Mouse (Mus musculus) hindbrain, embryonic 15.5 days (tissue): ENCODE measurements around the gene Crtam. TPM values are rescaled to one million over a fixed set of nuclear protein-coding genes. Genes with fewer than 3 reads are reported as not detected.
A peak's percentile ranks its signal among the peaks of the same experiment; 100 is the strongest.

ENCODE experiments used
- ATAC-seq: fragments of 200-750 bp; cut with Nextera tagmentation; 2 replicates; pipeline ENCODE4 v1.8.0; 2017; ENCODE audit warnings: low read depth, moderate number of reproducible peaks, moderate TSS enrichment; ENCODE audit not compliant: low FRiP score
- H3K27ac ChIP-seq: fragments of 300-500 bp; sonication (generic); replicated peaks from 2 replicates; pipeline ENCODE4 v1.5.1; 2015; ENCODE audit warnings: mild to moderate bottlenecking, inconsistent platforms
- H3K27me3 ChIP-seq: fragments of 300-500 bp; sonication (generic); 2 replicates; pipeline ENCODE4 v1.6.1; 2015; ENCODE audit warnings: control low read depth, inconsistent platforms
- H3K36me3 ChIP-seq: fragments of 300-500 bp; sonication (generic); 2 replicates; pipeline ENCODE4 v1.6.1; 2015; ENCODE audit warnings: control low read depth, inconsistent platforms
- H3K4me1 ChIP-seq: fragments of 300-500 bp; sonication (generic); replicated peaks from 2 replicates; pipeline ENCODE4 v1.6.1; 2015; ENCODE audit warnings: control low read depth, inconsistent platforms
- H3K4me2 ChIP-seq: fragments of 300-500 bp; sonication (generic); 2 replicates; pipeline ENCODE4 v1.6.1; 2015; ENCODE audit warnings: moderate library complexity, mild to moderate bottlenecking, inconsistent platforms
- H3K4me3 ChIP-seq: fragments of 300-500 bp; sonication (generic); 2 replicates; pipeline ENCODE4 v1.5.1; 2015; ENCODE audit warnings: mild to moderate bottlenecking, inconsistent platforms
- H3K9ac ChIP-seq: fragments of 300-500 bp; sonication (generic); 2 replicates; pipeline ENCODE4 v1.6.1; 2015; ENCODE audit warnings: inconsistent platforms
- H3K9me3 ChIP-seq: fragments of 300-500 bp; sonication (generic); 2 replicates; pipeline ENCODE4 v1.6.1; 2016; ENCODE audit warnings: control low read depth, inconsistent platforms
- WGBS: fragments of 180-500 bp; shearing (Covaris S2); methylation state at CpG from one replicate; pipeline ENCODE4 v1.1.7; 2015; 5-methylcytosine and 5-hydroxymethylcytosine counted together
- polyA plus RNA-seq: library from polyadenylated mRNA; unstranded; fragments of >200 nt; fragmentation: Nextera tagmentation; extraction: Ambion mirVana; gene quantifications from 2 replicates; pipeline ENCODE4 v1.2.1, GENCODE M21; 2015

The Crtam gene
- polyA plus RNA-seq, 1 experiment from 2014 or later, result 0.27 TPM

- Histone ChIP-seq H3K9me3 (no peaks in the 10 kb centered on the region), H3K4me1 (peaks cover 11% of the 10 kb centered on the region; the same call in 1 of the 2 replicates), H3K4me3 (no peak overlapping the region), H3K27ac (no peak overlapping the region), H3K36me3 (no peaks in the 10 kb centered on the region), H3K27me3 (no peaks in the 10 kb centered on the region), H3K4me2 (no peak overlapping the region), H3K9ac (no peak overlapping the region)
- no peak for ATAC-seq
- WGBS, result 89% methylated on average over 5 of the region's 5 CpGs
Observed at GRCm38 (mm10) chr9:40994075-40994474, 10.4 kb downstream of the Crtam start.

GRCm38 (mm10) chr9:40991511-40991910, 12.9 kb downstream of the Crtam start:
- no peak overlapping the region for H3K9ac ChIP-seq
- ATAC-seq, result no peak
- no peak overlapping the region for H3K27ac ChIP-seq
- 66% methylated on average over 6 of the region's 6 CpGs for WGBS
- H3K27me3 ChIP-seq, result no peaks in the 10 kb centered on the region
- no peaks in the 10 kb centered on the region for H3K9me3 ChIP-seq
- H3K4me1 ChIP-seq, result peaks cover 11% of the 10 kb centered on the region; the same call in 1 of the 2 replicates
- H3K4me2 ChIP-seq, result no peak overlapping the region
- no peak overlapping the region for H3K4me3 ChIP-seq
- H3K36me3 ChIP-seq, result no peaks in the 10 kb centered on the region

GRCm38 (mm10) chr9:40989940-40990588, 14.4 kb downstream of the Crtam start:
- H3K9ac ChIP-seq, result no peak overlapping the region
- H3K9me3 ChIP-seq, result no peaks in the 10 kb centered on the region
- peaks cover 11% of the 10 kb centered on the region; the same call in 1 of the 2 replicates for H3K4me1 ChIP-seq
- no peaks in the 10 kb centered on the region for H3K27me3 ChIP-seq
- WGBS, result 30% methylated on average over 4 of the region's 4 CpGs
- peak; percentile 74 for ATAC-seq
- no peaks in the 10 kb centered on the region for H3K36me3 ChIP-seq
- H3K4me2 ChIP-seq, result no peak overlapping the region
- no peak overlapping the region for H3K4me3 ChIP-seq
- H3K27ac ChIP-seq, result peak overlapping the region; percentile 42; the same call in 1 of the 2 replicates

GRCm38 (mm10) chr9:40984313-40984712, 20.1 kb downstream of the Crtam start:
- 73% methylated on average over 3 of the region's 3 CpGs for WGBS
- Histone ChIP-seq H3K27ac (no peak overlapping the region), H3K27me3 (no peaks in the 10 kb centered on the region), H3K9me3 (no peaks in the 10 kb centered on the region), H3K4me2 (no peak overlapping the region), H3K36me3 (no peaks in the 10 kb centered on the region), H3K4me1 (no peaks in the 10 kb centered on the region), H3K9ac (no peak overlapping the region), H3K4me3 (no peak overlapping the region)
- no peak for ATAC-seq

GRCm38 (mm10) chr9:40983758-40984157, 20.7 kb downstream of the Crtam start:
- Histone ChIP-seq H3K4me1 (no peaks in the 10 kb centered on the region), H3K9me3 (no peaks in the 10 kb centered on the region), H3K4me3 (no peak overlapping the region), H3K27me3 (no peaks in the 10 kb centered on the region), H3K36me3 (no peaks in the 10 kb centered on the region), H3K27ac (no peak overlapping the region), H3K9ac (no peak overlapping the region), H3K4me2 (no peak overlapping the region)
- no peak for ATAC-seq
- WGBS, result 87% methylated on average over 3 of the region's 3 CpGs

- Histone ChIP-seq H3K4me3 (no peak overlapping the region), H3K27ac (no peak overlapping the region), H3K9me3 (no peaks in the 10 kb centered on the region), H3K9ac (no peak overlapping the region), H3K36me3 (no peaks in the 10 kb centered on the region), H3K27me3 (no peaks in the 10 kb centered on the region), H3K4me1 (no peaks in the 10 kb centered on the region), H3K4me2 (no peak overlapping the region)
- no peak for ATAC-seq
- 35% methylated on average over 6 of the region's 6 CpGs for WGBS
Observed at GRCm38 (mm10) chr9:40982480-40982879, 21.9 kb downstream of the Crtam start.

- Histone ChIP-seq H3K9me3 (no peaks in the 10 kb centered on the region), H3K36me3 (no peaks in the 10 kb centered on the region), H3K9ac (no peak overlapping the region), H3K4me3 (no peak overlapping the region), H3K4me1 (no peaks in the 10 kb centered on the region), H3K27ac (no peak overlapping the region), H3K27me3 (no peaks in the 10 kb centered on the region), H3K4me2 (no peak overlapping the region)
- WGBS, result 80% methylated on average over 11 of the region's 11 CpGs
- ATAC-seq, result no peak
Observed at GRCm38 (mm10) chr9:40974042-40974801, 30.2 kb downstream of the Crtam start.

GRCm38 (mm10) chr9:40964418-40964714, 40.1 kb downstream of the Crtam start:
- no peaks in the 10 kb centered on the region for H3K9me3 ChIP-seq
- peaks cover 10% of the 10 kb centered on the region for H3K4me1 ChIP-seq
- peak overlapping the region; percentile 97 for H3K4me2 ChIP-seq
- peaks cover 19% of the 10 kb centered on the region for H3K27me3 ChIP-seq
- H3K9ac ChIP-seq, result peak overlapping the region; percentile 64; the same call in 1 of the 2 replicates
- 15% methylated on average over 7 of the region's 7 CpGs for WGBS
- H3K36me3 ChIP-seq, result no peaks in the 10 kb centered on the region
- peak overlapping the region; percentile 57 for H3K4me3 ChIP-seq
- no peak overlapping the region for H3K27ac ChIP-seq
- no peak for ATAC-seq

GRCm38 (mm10) chr9:40963586-40964417, 40.6 kb downstream of the Crtam start, which contains the start of gene Jhy:
Gene Jhy (minus strand): TSS chr9:40964118.
- Histone ChIP-seq H3K4me3 (peak within 1 kb of the TSS; percentile 57), H3K27me3 (peaks cover 19% of the 10 kb centered on the region), H3K9ac (peak within 1 kb of the TSS; percentile 64), H3K27ac (no peak within 1 kb of the TSS; the same call in 1 of the 2 replicates), H3K36me3 (no peaks in the 10 kb centered on the region), H3K4me2 (peak within 1 kb of the TSS; percentile 97), H3K4me1 (peaks cover 10% of the 10 kb centered on the region), H3K9me3 (no peaks in the 10 kb centered on the region)
- peak; percentile 80 for ATAC-seq
- 2% methylated on average over 34 of the region's 51 CpGs for WGBS

GRCm38 (mm10) chr9:40961401-40961800, 43.0 kb downstream of the Crtam start:
- H3K4me3 ChIP-seq, result no peak overlapping the region
- no peak for ATAC-seq
- no peak overlapping the region for H3K4me2 ChIP-seq
- no peak overlapping the region for H3K9ac ChIP-seq
- H3K36me3 ChIP-seq, result no peaks in the 10 kb centered on the region
- H3K27me3 ChIP-seq, result peaks cover 15% of the 10 kb centered on the region
- no peak overlapping the region for H3K27ac ChIP-seq
- H3K4me1 ChIP-seq, result peaks cover 10% of the 10 kb centered on the region
- H3K9me3 ChIP-seq, result no peaks in the 10 kb centered on the region
- WGBS, result 54% methylated on average over 3 of the region's 3 CpGs

GRCm38 (mm10) chr9:40949039-40949615, 55.3 kb downstream of the Crtam start:
- WGBS, result 15% methylated on average over 18 of the region's 18 CpGs
- H3K4me3 ChIP-seq, result peak overlapping the region; percentile 28
- H3K9me3 ChIP-seq, result no peaks in the 10 kb centered on the region
- no peaks in the 10 kb centered on the region for H3K27me3 ChIP-seq
- H3K36me3 ChIP-seq, result no peaks in the 10 kb centered on the region
- H3K9ac ChIP-seq, result no peak overlapping the region
- no peak overlapping the region for H3K27ac ChIP-seq
- ATAC-seq, result no peak
- H3K4me1 ChIP-seq, result peaks cover 7% of the 10 kb centered on the region
- H3K4me2 ChIP-seq, result peak overlapping the region; percentile 53
